Mouse (Mus musculus) forebrain, embryonic 10.5 days (tissue): ENCODE measurements around the gene Bicral. TPM values are rescaled to one million over a fixed set of nuclear protein-coding genes. Genes with fewer than 3 reads are reported as not detected.
"Not testable (repeated sequence)": the region's sequence is repeated elsewhere in the genome, so short reads cannot be mapped to it uniquely, and the experiment has no call there.

Source experiments
- DNase-seq: peaks from one replicate; pipeline ENCODE4 v3.0.0-alpha.2; 2017; ENCODE audit warnings: low spot score; ENCODE audit errors: extremely low spot score
- H3K27ac ChIP-seq: fragments of 300-500 bp; sonication (generic); 2 replicates; pipeline ENCODE4 v1.5.1; 2016; ENCODE audit warnings: mild to moderate bottlenecking
- H3K27me3 ChIP-seq: fragments of 300-500 bp; sonication (generic); 2 replicates; pipeline ENCODE4 v1.6.1; 2016; ENCODE audit warnings: mild to moderate bottlenecking; ENCODE audit not compliant: poor library complexity, severe bottlenecking
- H3K36me3 ChIP-seq: fragments of 300-500 bp; sonication (generic); replicated peaks from 2 replicates; pipeline ENCODE4 v1.6.1; 2016; ENCODE audit warnings: mild to moderate bottlenecking, moderate library complexity
- H3K4me1 ChIP-seq: fragments of 300-500 bp; sonication (generic); 2 replicates; pipeline ENCODE4 v1.6.1; 2016
- H3K4me3 ChIP-seq: fragments of 300-500 bp; sonication (generic); 2 replicates; pipeline ENCODE4 v1.5.1; 2016; ENCODE audit warnings: mild to moderate bottlenecking, moderate library complexity
- H3K9me3 ChIP-seq: fragments of 300-500 bp; sonication (generic); 2 replicates; pipeline ENCODE4 v1.6.1; 2016; ENCODE audit warnings: mild to moderate bottlenecking, moderate library complexity
- WGBS: fragments of 180-500 bp; shearing (Covaris S2); methylation state at CpG from one replicate; pipeline ENCODE4 v1.1.7; 2016; 5-methylcytosine and 5-hydroxymethylcytosine counted together
- polyA plus RNA-seq: library from polyadenylated mRNA; unstranded; fragments of >200 nt; fragmentation: Nextera tagmentation; extraction: Ambion mirVana; gene quantifications from 2 replicates; pipeline ENCODE4 v1.2.1, GENCODE M21; 2016

Gene Bicral
- polyA plus RNA-seq, 1 experiment from 2014 or later: 4.1 TPM

DNA sequence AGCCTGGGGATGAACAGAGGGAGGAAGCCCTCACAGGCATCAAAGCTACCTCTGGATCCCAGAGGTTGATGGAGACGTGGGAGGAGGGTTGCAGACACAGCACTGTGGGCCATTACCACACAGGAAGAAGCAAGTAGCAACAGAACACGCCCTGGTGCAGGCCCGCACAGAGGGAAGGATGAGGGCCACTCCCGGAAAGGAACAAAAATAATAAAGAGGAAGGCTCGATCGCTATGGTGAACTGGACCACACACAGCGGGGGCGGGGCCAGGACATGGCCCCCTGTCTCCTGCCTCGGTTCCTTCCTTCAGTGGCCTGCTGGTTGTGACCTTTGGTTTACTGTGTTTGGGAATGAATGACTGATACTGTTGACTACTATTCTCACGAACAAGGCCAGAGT, 58.6 kb downstream of the Bicral start:
- WGBS: 83% methylated on average over 10 of the region's 10 CpGs

GRCm38 (mm10) chr17:46797386-46797785, 60.9 kb downstream of the Bicral start:
- Histone ChIP-seq H3K9me3 (no peaks in the 10 kb centered on the region), H3K36me3 (peaks cover 37% of the 10 kb centered on the region), H3K4me1 (peaks cover 18% of the 10 kb centered on the region), H3K4me3 (no peak overlapping the region), H3K27me3 (no peaks in the 10 kb centered on the region), H3K27ac (no peak overlapping the region)
- 23% methylated on average over 8 of the region's 8 CpGs for WGBS
- DNase-seq: no peak

More for the DNA sequence above, 58.6 kb downstream of the Bicral start:
- Histone ChIP-seq H3K9me3 (no peaks in the 10 kb centered on the region), H3K4me3 (no peak overlapping the region), H3K27me3 (no peaks in the 10 kb centered on the region), H3K4me1 (peaks cover 18% of the 10 kb centered on the region), H3K27ac (no peak overlapping the region), H3K36me3 (peaks cover 43% of the 10 kb centered on the region)
- DNase-seq: no peak

DNA sequence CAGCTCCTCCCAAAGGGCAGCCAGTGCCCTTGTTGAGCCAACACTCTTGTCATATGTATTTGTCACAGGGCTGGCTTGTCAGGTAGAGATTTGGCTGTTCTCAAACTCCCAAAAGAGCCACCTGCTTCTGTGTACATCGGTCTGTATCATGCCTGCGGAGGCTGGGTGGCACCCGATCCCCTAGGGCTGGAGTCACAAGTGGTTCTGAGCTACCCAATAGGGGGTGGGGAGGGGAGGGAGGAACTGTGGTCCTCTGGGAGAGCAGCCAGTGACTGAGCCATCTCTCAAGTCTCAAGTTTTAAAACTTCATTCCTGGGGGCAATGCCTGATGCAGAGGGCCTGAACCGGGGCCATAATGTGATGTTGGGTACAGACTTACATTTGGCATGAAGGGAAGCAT, 61.5 kb downstream of the Bicral start:
- no peak for DNase-seq
- 81% methylated on average over 4 of the region's 4 CpGs for WGBS
- Histone ChIP-seq H3K4me1 (peaks cover 18% of the 10 kb centered on the region), H3K27ac (no peak overlapping the region), H3K9me3 (no peaks in the 10 kb centered on the region), H3K36me3 (peaks cover 31% of the 10 kb centered on the region), H3K27me3 (no peaks in the 10 kb centered on the region), H3K4me3 (no peak overlapping the region)

DNA sequence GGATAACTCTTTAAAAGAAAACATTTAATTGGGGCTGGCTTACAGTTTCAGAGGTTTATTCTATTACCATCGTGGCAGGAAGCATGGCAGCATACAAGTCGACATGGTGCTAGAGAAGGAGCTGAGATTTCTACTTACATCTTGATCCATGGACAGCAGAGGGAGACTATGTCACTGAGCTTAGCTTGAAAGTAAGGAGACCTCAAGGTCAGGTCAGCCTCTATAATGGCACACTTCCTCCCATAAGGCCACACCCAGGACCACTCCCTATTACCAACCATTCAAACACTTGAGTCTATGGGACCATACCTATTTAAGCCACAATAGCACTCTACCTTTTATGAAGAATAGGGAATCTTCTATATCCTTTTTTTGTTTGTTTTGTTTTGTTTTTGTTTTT, 65.3 kb downstream of the Bicral start:
- no peaks in the 10 kb centered on the region for H3K9me3 ChIP-seq
- H3K36me3 ChIP-seq: no peaks in the 10 kb centered on the region
- H3K4me3 ChIP-seq: no peak overlapping the region
- no peaks in the 10 kb centered on the region for H3K27me3 ChIP-seq
- no peak for DNase-seq
- no peak overlapping the region for H3K27ac ChIP-seq
- H3K4me1 ChIP-seq: peaks cover 18% of the 10 kb centered on the region
- 92% methylated on average over 2 of the region's 2 CpGs for WGBS

DNA sequence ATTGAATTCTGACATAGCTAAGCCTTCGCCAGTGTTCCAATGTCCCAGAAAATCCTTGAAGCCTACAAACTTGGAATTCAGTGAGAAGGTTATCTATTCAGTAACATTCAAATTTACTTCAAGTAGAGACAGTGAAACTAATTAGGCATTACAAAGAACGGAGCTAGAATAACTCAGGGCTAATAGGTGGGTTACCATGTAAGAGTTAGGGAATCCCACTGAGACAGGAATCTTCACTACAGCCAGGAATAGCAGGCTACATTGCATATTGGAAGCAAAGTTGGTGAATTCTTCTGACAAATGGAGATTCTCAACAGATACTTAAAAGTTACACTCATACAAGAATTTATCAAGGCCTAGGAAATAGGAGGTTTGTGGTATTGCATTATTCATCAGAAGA, 70.3 kb downstream of the Bicral start:
- H3K9me3 ChIP-seq, DNase-seq, H3K27ac ChIP-seq, H3K36me3 ChIP-seq, H3K4me1 ChIP-seq, H3K27me3 ChIP-seq, H3K4me3 ChIP-seq: not testable (repeated sequence)
- WGBS: 64% methylated on average over 2 of the region's 2 CpGs

DNA sequence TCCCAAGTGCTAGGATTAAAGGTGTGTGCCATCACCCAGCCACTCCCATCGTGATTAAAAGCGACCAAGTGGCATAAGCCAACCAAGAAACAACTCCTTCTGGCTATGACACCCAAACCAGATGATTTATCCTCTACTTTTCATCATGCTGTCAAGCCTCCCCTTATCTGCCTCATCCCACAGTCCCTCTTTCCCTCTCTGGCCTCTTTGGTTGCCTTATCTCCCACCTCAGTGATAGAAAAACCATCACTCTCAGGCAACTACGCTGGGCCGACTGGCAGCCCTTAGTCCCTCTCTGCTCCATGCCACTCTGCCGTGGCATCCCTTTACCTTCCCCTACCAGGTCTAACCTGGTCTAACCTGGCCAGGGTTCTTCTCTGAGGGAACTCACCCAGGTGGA, 71.3 kb downstream of the Bicral start:
- Histone ChIP-seq H3K27ac (no peak overlapping the region), H3K36me3 (no peaks in the 10 kb centered on the region), H3K4me3 (no peak overlapping the region), H3K27me3 (no peaks in the 10 kb centered on the region), H3K9me3 (no peaks in the 10 kb centered on the region; the same call in 1 of the 2 replicates), H3K4me1 (no peaks in the 10 kb centered on the region)
- DNase-seq: no peak
- 95% methylated on average over 5 of the region's 5 CpGs for WGBS

DNA sequence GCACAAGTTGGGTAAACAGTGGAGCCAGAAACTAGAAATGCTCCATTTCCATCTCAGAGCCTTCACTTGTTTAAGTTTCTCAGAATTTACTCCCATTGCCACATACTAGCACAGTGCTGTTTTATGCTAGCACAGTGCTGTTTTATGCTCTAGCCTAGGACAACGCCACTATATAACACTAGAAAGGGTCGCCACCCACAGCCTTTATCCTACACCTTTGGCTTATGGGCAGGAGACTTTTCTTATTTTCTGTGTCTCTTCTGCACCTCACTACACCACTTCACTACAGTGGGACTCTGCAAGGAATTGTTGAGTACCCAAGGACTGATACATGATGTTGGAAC, 75.1 kb downstream of the Bicral start:
- peak; percentile 20 for DNase-seq
- peak overlapping the region; percentile 76 for H3K4me3 ChIP-seq
- H3K27ac ChIP-seq: peak overlapping the region; percentile 93
- H3K27me3 ChIP-seq: no peaks in the 10 kb centered on the region
- H3K36me3 ChIP-seq: peaks cover 32% of the 10 kb centered on the region
- WGBS: 83% methylated on average over 2 of the region's 2 CpGs
- H3K4me1 ChIP-seq: peaks cover 8% of the 10 kb centered on the region
- H3K9me3 ChIP-seq: no peaks in the 10 kb centered on the region; the same call in 1 of the 2 replicates

- peak; percentile 92 for DNase-seq
- WGBS: under 1% methylated on average over 44 of the region's 44 CpGs
Observed at GRCm38 (mm10) chr17:46782341-46783221, 75.7 kb downstream of the Bicral start, which contains the start of gene Rpl7l1. TSS of gene Rpl7l1 (minus strand) at chr17:46782672.

DNA sequence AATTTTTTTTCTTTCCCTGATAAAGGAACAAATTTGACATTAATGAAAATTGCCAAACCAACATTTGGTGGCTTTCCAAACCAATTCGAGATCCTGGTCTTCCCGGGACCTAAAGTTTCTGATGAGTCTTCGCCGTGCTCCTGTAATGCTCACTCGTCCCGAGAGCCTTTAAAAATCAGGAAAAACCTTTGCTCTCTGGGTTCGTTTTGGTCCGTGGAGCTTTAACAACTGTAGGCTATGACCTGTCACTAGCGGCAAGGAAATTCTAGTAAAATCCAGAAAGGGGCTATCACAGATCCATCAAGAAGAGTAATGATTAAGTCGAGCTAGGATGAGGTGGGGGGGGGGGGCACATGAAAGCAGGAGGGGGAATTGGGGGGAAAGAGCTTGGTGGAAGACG, 76.4 kb downstream of the Bicral start:
- Histone ChIP-seq H3K4me3 (peak overlapping the region; percentile 76), H3K36me3 (peaks cover 45% of the 10 kb centered on the region), H3K9me3 (no peaks in the 10 kb centered on the region; the same call in 1 of the 2 replicates), H3K4me1 (peaks cover 8% of the 10 kb centered on the region), H3K27ac (peak overlapping the region; percentile 93), H3K27me3 (no peaks in the 10 kb centered on the region)
- 11% methylated on average over 11 of the region's 11 CpGs for WGBS
- DNase-seq: no peak

More at GRCm38 (mm10) chr17:46782341-46783221, 75.7 kb downstream of the Bicral start, which contains the start of gene Rpl7l1:
- peak within 1 kb of the TSS; percentile 93 for H3K27ac ChIP-seq
- H3K27me3 ChIP-seq: no peaks in the 10 kb centered on the region
- H3K36me3 ChIP-seq: peaks cover 38% of the 10 kb centered on the region
- H3K4me3 ChIP-seq: peak within 1 kb of the TSS; percentile 76
- peaks cover 8% of the 10 kb centered on the region for H3K4me1 ChIP-seq
- no peaks in the 10 kb centered on the region; the same call in 1 of the 2 replicates for H3K9me3 ChIP-seq

DNA sequence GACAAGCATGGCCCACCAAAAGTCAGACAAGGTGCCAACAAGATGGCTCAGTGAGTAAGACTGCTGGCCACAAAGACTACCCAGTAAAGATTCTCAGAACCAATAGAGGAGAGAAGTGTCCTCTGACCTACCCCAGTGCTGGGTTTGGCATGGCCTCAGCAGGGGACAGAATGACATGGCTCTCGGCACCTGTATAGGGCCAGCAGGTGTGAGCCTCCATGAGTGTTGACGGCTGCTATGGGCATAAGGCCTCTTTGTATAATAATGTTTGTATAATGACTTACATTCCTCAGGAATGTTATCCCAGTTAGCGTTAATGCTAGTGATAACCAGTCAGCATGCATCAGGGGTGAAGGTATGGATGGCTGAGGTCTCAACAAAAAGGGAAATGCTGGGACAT, 82.2 kb downstream of the Bicral start:
- H3K27me3 ChIP-seq: no peaks in the 10 kb centered on the region
- no peaks in the 10 kb centered on the region for H3K9me3 ChIP-seq
- peaks cover 73% of the 10 kb centered on the region for H3K36me3 ChIP-seq
- DNase-seq: no peak
- H3K4me1 ChIP-seq: peaks cover 24% of the 10 kb centered on the region
- WGBS: 95% methylated on average over 3 of the region's 3 CpGs
- no peak overlapping the region for H3K4me3 ChIP-seq
- no peak overlapping the region for H3K27ac ChIP-seq

DNA sequence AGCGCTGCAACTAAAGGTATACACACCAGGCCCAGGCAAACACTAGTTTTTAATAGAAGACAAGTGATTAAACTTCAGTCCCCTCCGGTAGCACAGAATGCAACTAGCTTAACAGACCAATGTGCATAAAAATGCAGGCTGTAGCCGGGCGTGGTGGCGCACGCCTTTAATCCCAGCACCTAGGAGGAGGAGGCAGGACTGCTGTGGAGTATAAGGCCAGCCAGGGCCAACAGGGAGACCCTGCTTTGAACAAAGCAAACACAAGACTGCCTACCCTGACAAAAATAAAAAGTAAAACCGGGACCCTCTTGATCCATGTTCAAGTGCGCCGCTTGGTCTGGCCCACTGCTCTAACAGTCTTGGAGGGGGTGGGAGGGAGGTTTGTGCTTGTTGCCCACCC, 83.2 kb downstream of the Bicral start:
- H3K4me1 ChIP-seq: peaks cover 23% of the 10 kb centered on the region
- peaks cover 63% of the 10 kb centered on the region for H3K36me3 ChIP-seq
- H3K27me3 ChIP-seq: no peaks in the 10 kb centered on the region
- 96% methylated on average over 9 of the region's 9 CpGs for WGBS
- no peak for DNase-seq
- no peak overlapping the region for H3K27ac ChIP-seq
- no peaks in the 10 kb centered on the region for H3K9me3 ChIP-seq
- no peak overlapping the region for H3K4me3 ChIP-seq

GRCm38 (mm10) chr17:46774131-46774472, 84.2 kb downstream of the Bicral start:
- Histone ChIP-seq H3K27ac (peak overlapping the region; percentile 90; the same call in 1 of the 2 replicates), H3K4me1 (peaks cover 23% of the 10 kb centered on the region), H3K4me3 (peak overlapping the region; percentile 70), H3K9me3 (no peaks in the 10 kb centered on the region), H3K36me3 (peaks cover 53% of the 10 kb centered on the region), H3K27me3 (no peaks in the 10 kb centered on the region)
- no peak for DNase-seq
- 41% methylated on average over 2 of the region's 2 CpGs for WGBS

GRCm38 (mm10) chr17:46773278-46774130, 84.8 kb downstream of the Bicral start:
- WGBS: 12% methylated on average over 20 of the region's 20 CpGs
- no peaks in the 10 kb centered on the region for H3K27me3 ChIP-seq
- peak; percentile 35 for DNase-seq
- H3K36me3 ChIP-seq: peaks cover 47% of the 10 kb centered on the region
- no peaks in the 10 kb centered on the region for H3K9me3 ChIP-seq
- H3K27ac ChIP-seq: peak overlapping the region; percentile 90
- peaks cover 23% of the 10 kb centered on the region for H3K4me1 ChIP-seq
- peak overlapping the region; percentile 70 for H3K4me3 ChIP-seq
